Mouse (Mus musculus): ENCODE results near the gene Eif4a1.

- TF ChIP-seq CTCF (IDR thresholded peaks at IDR 0.05; ENCODE audit: low read depth) (no peak), EP300 (IDR thresholded peaks at IDR 0.05; ENCODE audit: low read depth) (no peak)
Measured at GRCm38 (mm10) chr11:69645860-69646259, 26.4 kb downstream of the Eif4a1 start.
